Mouse (Mus musculus) retina, adult 2 months (tissue): Measurements from ENCODE around the gene B4galnt1.
"Not testable (repeated sequence)": the region's sequence is repeated elsewhere in the genome, so short reads cannot be mapped to it uniquely, and the experiment has no call there.

Experiments used
- DNase-seq: peaks from one replicate; pipeline ENCODE4 v3.0.0-alpha.2; 2012; ENCODE audit warnings: low read depth, low spot score

Gene B4galnt1

GRCm38 (mm10) chr10:127164631-127165353, at the start of gene B4galnt1:
Gene B4galnt1, plus strand, starts transcription at chr10:127165225.
- DNase-seq: peak; percentile 62

- DNase-seq: no peak
These were observed 46.6 kb upstream of the B4galnt1 start for GRCm38 (mm10) chr10:127118470-127118869.

- no peak for DNase-seq
These were observed 45.8 kb upstream of the B4galnt1 start for GRCm38 (mm10) chr10:127119229-127119628.

- DNase-seq: no peak
These were observed 44.5 kb upstream of the B4galnt1 start for GRCm38 (mm10) chr10:127120301-127121065.

GRCm38 (mm10) chr10:127121066-127121477, 44.0 kb upstream of the B4galnt1 start, which contains the start of gene Os9:
Gene Os9, minus strand, starts transcription at chr10:127121131.
- DNase-seq: peak; percentile 97

GRCm38 (mm10) chr10:127122018-127122417, 43.0 kb upstream of the B4galnt1 start:
- DNase-seq: no peak

- DNase-seq: no peak
These were observed 42.1 kb upstream of the B4galnt1 start for GRCm38 (mm10) chr10:127122784-127123435.

GRCm38 (mm10) chr10:127123436-127123805, 41.6 kb upstream of the B4galnt1 start:
- DNase-seq: peak; percentile 40

GRCm38 (mm10) chr10:127125210-127126001, 39.6 kb upstream of the B4galnt1 start:
- DNase-seq: no peak

GRCm38 (mm10) chr10:127126579-127126978, 38.4 kb upstream of the B4galnt1 start:
- DNase-seq: no peak

GRCm38 (mm10) chr10:127127711-127128279, 37.2 kb upstream of the B4galnt1 start:
- no peak for DNase-seq

- no peak for DNase-seq
These were observed 35.6 kb upstream of the B4galnt1 start for GRCm38 (mm10) chr10:127129431-127129830.

GRCm38 (mm10) chr10:127132469-127132868, 32.6 kb upstream of the B4galnt1 start:
- DNase-seq: no peak

GRCm38 (mm10) chr10:127134394-127135035, 30.5 kb upstream of the B4galnt1 start:
- DNase-seq: not testable (repeated sequence)

GRCm38 (mm10) chr10:127135118-127135836, 29.7 kb upstream of the B4galnt1 start:
- DNase-seq: no peak

- no peak for DNase-seq
These were observed 28.5 kb upstream of the B4galnt1 start for GRCm38 (mm10) chr10:127136510-127136909.

- DNase-seq: no peak
These were observed 27.1 kb upstream of the B4galnt1 start for GRCm38 (mm10) chr10:127137896-127138295.

GRCm38 (mm10) chr10:127138328-127139141, 26.5 kb upstream of the B4galnt1 start:
- no peak for DNase-seq

GRCm38 (mm10) chr10:127140971-127141370, 24.1 kb upstream of the B4galnt1 start:
- no peak for DNase-seq
